Mouse (Mus musculus) erythroblast, embryonic 14.5 days (primary cell): ENCODE data around the gene Ap1b1. TPM values are rescaled to one million over a fixed set of nuclear protein-coding genes. Genes with fewer than 3 reads are reported as not detected.

Experiments used
- H3K27me3 ChIP-seq: 2 replicates; pipeline ENCODE4 v1.6.1; 2012; ENCODE audit warnings: inconsistent platforms; ENCODE audit not compliant: control insufficient read depth
- H3K36me3 ChIP-seq: 2 replicates; pipeline ENCODE4 v1.6.1; 2012; ENCODE audit warnings: mild to moderate bottlenecking, inconsistent platforms; ENCODE audit not compliant: control insufficient read depth
- H3K4me1 ChIP-seq: 2 replicates; pipeline ENCODE4 v1.6.1; 2012; ENCODE audit warnings: inconsistent platforms; ENCODE audit not compliant: control insufficient read depth
- H3K4me3 ChIP-seq: replicated peaks from 2 replicates; pipeline ENCODE3; 2012; ENCODE audit warnings: moderate library complexity, mild to moderate bottlenecking, inconsistent platforms
- H3K9me3 ChIP-seq: 2 replicates; pipeline ENCODE4 v1.6.1; 2012; ENCODE audit warnings: low read length, inconsistent platforms, mixed read lengths; ENCODE audit not compliant: control insufficient read depth
- GATA1 ChIP-seq: IDR thresholded peaks from 2 replicates; pipeline ENCODE4 v1.6.1; 2012; ENCODE audit warnings: low read length, inconsistent platforms, mixed read lengths
- TAL1 ChIP-seq: IDR thresholded peaks from 3 replicates; pipeline ENCODE4 v1.6.1; 2012; ENCODE audit warnings: low read length, inconsistent platforms, mixed read lengths
- polyA plus RNA-seq: library from polyadenylated mRNA; stranded (reverse); fragments of >175 nt; gene quantifications from 2 replicates; pipeline ENCODE4 v1.2.3, GENCODE M21; 2012

Gene Ap1b1
- 17.5 and 18.7 TPM in 2 replicates for polyA plus RNA-seq

DNA sequence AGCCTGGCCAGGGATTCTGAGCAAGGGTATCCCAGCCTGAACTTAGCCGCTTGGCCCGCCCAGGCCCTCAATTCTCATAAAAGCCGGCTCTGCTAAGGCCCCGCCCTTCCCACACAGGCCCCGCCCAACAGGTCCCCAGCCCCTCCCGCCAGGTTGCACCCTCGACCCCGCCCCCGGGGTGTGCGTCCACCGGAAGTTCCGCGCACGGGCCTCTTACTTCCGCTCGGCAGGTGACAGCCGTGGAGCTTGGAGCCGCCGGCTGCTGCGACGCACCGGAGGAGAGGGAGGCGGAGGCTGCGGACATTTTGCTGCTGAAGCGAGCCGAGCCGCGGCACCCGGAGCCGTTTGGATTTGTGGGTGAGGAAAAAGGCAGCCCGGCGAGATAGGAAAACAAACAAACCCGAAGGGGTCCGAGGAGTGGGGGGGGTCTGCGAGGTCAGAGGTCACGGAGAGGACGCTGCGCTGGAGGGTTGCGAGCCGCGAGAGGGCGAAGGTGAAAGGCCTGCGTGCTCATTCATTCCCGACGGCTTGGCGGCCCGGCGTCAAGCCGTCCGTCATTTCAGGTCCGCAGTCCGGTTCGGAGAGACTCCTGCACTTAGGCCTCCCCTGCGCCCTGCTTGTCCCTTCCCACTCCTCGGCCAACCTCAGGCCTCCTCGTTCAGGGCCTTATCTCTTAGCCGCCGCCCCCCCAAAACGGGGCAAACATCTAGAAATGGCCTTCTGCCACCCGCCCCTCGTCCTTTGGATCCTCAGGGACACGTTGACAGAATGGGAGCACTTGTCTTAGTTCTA, at the start of gene Ap1b1:
Gene Ap1b1, plus strand, starts transcription at position 130 of the 792 bp plus-strand sequence.
- peaks cover 85% of the 10 kb centered on the region for H3K4me1 ChIP-seq
- no peaks in the 10 kb centered on the region for H3K9me3 ChIP-seq
- H3K4me3 ChIP-seq, result peak within 1 kb of the TSS; percentile 88
- no peaks in the 10 kb centered on the region for H3K27me3 ChIP-seq
- TF ChIP-seq TAL1, result no peak
- TF ChIP-seq GATA1, result no peak
- H3K36me3 ChIP-seq, result peaks cover 43% of the 10 kb centered on the region

DNA sequence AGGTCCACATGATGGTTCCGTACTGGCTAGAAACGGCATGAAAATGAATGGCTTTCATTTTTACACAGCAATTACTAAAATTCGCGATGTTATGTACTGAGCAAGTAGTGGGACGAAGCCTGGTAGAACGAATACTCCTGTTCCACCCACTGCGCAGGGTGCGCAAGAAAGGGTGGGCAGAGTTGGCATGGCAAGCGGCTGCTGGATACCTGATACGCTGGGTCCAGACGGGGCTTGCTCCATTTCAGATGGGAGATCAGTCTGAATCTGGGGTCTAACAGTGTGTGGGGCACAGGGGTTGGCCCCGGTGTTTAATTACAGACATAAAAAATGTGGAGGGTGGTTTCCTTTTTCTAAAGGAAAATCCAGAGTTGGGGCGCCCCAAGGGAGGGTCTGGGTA, 40.1 kb upstream of the Ap1b1 start:
- TF ChIP-seq GATA1 (no peak), TAL1 (no peak)
- no peak overlapping the region for H3K4me3 ChIP-seq
- H3K4me1 ChIP-seq, result peaks cover 10% of the 10 kb centered on the region
- peaks cover 18% of the 10 kb centered on the region; the same call in 1 of the 2 replicates for H3K9me3 ChIP-seq
- H3K27me3 ChIP-seq, result peaks cover 72% of the 10 kb centered on the region
- no peaks in the 10 kb centered on the region for H3K36me3 ChIP-seq

DNA sequence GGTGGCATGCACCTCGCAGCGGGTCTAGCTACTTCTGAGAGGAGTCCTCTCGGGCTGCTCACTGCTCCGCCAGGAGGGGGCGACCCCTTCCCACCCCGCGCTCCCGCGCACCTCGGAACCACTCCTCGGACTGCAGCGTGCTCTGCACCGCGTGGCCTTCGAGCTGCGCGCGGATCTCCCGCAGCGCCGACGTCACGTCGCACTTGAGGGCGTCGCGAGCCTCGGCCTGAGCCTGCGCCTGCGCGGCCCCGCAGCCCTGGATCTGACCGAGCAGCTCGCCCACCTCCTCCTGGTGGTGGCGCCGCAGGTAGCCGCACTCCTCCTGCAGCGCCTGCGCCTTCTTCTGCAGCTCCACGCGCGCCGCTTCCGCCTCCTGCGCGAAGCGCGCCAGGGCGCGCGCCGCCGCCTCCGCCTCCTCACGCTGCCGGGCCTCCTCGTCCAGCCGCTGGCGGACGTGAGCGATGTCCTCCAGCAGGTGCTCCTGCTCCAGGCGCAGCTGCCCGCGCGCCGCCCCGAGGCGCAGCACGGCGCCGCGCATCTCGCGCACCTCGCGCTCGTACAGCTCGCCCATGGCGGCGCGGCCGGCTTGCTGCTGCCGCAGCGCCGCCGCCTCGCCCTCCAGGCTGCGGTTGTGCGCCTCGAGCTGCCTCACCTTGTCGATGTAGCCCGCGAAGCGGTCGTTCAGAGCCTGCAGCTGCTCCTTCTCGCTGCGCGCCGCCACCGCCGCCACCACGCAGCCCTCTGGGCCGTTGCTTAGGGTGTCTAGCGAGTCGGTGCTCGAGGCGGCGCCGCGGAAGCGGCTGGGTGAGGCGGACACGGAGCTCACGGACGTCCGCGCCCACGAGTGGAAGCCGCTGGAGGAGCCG, 39.4 kb upstream of the Ap1b1 start:
- H3K36me3 ChIP-seq, result no peaks in the 10 kb centered on the region
- TF ChIP-seq GATA1, result no peak
- no peak for TF ChIP-seq TAL1
- peak overlapping the region; percentile 38 for H3K4me3 ChIP-seq
- H3K27me3 ChIP-seq, result peaks cover 79% of the 10 kb centered on the region
- peaks cover 10% of the 10 kb centered on the region for H3K4me1 ChIP-seq
- peaks cover 18% of the 10 kb centered on the region; the same call in 1 of the 2 replicates for H3K9me3 ChIP-seq

DNA sequence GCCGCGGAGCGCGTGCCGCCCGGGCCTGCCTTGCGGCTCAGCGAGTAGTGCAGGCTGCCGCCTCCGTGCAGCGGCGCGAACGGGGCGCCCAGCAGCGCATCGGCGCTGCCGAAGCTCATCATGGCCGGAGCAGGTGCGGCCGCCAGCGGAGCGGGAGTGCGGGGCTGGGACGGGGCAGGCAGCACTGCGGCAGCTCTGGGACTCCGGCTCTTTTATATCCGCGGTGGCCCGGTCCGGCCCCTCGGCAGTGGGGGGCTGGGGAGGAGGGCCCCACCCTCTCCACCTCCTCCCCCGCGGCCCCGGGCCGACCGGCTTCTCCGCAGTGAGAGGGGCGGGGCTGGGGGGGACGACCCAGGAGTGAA, 38.8 kb upstream of the Ap1b1 start, which contains the start of gene Nefh:
Gene Nefh, minus strand, starts transcription at position 252 of the 362 bp plus-strand sequence.
- no peak for TF ChIP-seq GATA1
- TF ChIP-seq TAL1, result no peak
- peaks cover 18% of the 10 kb centered on the region; the same call in 1 of the 2 replicates for H3K9me3 ChIP-seq
- peak within 1 kb of the TSS; percentile 38 for H3K4me3 ChIP-seq
- H3K36me3 ChIP-seq, result no peaks in the 10 kb centered on the region
- peaks cover 85% of the 10 kb centered on the region for H3K27me3 ChIP-seq
- peaks cover 10% of the 10 kb centered on the region for H3K4me1 ChIP-seq

DNA sequence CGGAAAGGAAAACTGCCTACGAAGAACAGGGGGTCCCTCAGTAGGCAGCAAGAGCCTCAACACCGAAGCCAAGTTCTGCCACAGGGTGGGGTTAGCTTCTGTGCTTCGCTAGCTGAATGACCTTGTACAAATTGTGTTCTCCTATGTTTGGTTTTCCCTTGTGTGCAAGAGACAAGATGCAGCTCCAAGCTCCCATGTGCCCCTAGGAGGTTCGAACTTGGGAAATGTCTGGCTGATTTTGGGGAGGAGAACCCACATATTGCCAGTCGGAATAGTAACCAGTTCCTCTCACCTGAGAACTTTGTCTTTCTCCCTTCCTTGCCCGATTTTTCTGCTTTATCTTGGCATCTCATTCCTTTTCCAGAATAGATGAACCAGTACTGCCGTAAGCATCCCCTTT, 37.8 kb upstream of the Ap1b1 start:
- Histone ChIP-seq H3K27me3 (peaks cover 94% of the 10 kb centered on the region), H3K4me1 (peaks cover 10% of the 10 kb centered on the region), H3K36me3 (no peaks in the 10 kb centered on the region), H3K9me3 (peaks cover 18% of the 10 kb centered on the region; the same call in 1 of the 2 replicates), H3K4me3 (no peak overlapping the region)
- no peak for TF ChIP-seq GATA1
- no peak for TF ChIP-seq TAL1

DNA sequence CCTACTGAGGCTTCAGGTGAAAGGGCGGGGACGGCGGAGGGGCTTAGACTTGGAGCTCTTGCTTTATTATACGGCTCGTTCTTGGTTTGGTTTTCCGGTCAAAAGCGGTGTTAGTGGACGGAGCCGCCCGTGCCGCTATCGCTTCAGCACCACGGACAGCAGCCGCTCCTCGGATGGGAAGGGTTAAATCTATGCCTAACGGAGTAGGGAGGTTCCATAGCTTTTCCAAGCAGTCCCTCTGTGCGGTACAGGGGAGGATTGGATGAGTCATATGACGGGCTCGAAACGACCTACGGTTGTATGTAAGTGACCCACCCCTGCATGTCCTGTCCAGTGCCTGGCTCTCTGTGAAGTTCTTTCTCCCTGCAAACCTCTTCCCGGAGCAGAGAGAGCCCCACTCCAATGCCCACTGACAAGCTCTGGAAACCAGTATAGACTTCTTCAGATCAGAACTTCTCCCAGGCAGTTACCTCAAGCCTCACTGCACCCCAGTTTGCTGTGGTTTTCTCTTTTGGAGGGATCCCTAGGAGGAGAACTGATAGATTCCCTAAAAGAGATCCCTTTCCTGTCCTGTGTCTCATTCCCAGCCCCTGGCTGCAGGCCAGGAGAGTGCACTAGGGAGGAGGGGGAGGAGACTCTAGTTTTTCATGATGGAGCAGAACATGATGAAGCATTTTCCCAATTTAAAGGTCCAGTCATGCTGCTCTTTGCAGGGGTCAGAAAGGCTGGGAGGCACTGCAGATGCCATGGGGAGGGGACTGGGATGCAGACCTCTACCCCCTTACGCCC, 37.2 kb upstream of the Ap1b1 start:
- Histone ChIP-seq H3K9me3 (peaks cover 18% of the 10 kb centered on the region; the same call in 1 of the 2 replicates), H3K36me3 (no peaks in the 10 kb centered on the region), H3K27me3 (peaks cover 98% of the 10 kb centered on the region), H3K4me3 (no peak overlapping the region), H3K4me1 (peaks cover 13% of the 10 kb centered on the region)
- no peak for TF ChIP-seq TAL1

DNA sequence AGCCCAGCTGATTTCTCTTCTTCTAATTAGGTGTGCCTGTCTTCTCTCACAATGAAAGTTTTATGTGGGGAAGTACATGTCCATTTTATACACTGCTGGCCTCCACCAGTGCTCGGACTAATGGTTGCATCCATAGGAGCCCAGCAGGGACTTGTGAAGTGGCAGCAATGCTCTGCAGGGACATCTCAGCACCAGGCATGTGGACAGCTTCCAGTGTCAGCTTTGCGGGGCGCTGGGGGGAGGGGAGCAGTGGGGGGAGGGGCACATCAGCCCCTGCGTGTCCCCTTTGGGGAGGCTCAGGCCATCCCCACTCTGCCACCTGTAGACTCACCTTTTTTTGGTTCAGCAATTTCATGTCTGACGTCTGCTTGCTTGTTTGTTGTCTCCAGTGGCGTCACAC, 33.2 kb upstream of the Ap1b1 start:
- Histone ChIP-seq H3K4me1 (peaks cover 3% of the 10 kb centered on the region), H3K27me3 (peaks cover 88% of the 10 kb centered on the region), H3K9me3 (peaks cover 7% of the 10 kb centered on the region; the same call in 1 of the 2 replicates), H3K4me3 (no peak overlapping the region), H3K36me3 (no peaks in the 10 kb centered on the region)
- TF ChIP-seq TAL1 (no peak), GATA1 (no peak)

DNA sequence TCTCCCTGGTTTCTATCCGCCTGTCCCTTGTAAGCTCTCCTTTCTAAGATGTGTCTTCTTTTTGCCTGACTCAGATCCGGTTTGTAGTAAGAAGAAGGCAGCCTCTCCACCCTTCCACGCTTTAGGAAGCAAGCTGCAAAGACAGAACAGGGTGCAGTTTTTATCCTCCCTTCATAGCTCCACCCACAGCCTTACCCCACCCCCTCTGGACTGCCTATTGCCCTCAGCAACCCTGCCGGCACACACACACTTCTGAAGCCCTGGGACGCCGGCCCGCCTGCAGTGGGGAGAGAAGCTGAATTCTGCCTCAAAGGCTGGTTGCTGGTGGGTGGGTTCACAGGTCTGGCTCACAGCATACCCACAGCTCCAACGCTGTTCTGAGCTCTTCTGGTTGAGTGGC, 32.7 kb upstream of the Ap1b1 start:
- Histone ChIP-seq H3K9me3 (peaks cover 4% of the 10 kb centered on the region; the same call in 1 of the 2 replicates), H3K27me3 (peaks cover 83% of the 10 kb centered on the region), H3K36me3 (no peaks in the 10 kb centered on the region), H3K4me1 (peaks cover 3% of the 10 kb centered on the region), H3K4me3 (no peak overlapping the region)
- no peak for TF ChIP-seq TAL1
- TF ChIP-seq GATA1, result no peak
